ENCODE assay signal across 7 mouse cellular contexts in the genomic region with DNA sequence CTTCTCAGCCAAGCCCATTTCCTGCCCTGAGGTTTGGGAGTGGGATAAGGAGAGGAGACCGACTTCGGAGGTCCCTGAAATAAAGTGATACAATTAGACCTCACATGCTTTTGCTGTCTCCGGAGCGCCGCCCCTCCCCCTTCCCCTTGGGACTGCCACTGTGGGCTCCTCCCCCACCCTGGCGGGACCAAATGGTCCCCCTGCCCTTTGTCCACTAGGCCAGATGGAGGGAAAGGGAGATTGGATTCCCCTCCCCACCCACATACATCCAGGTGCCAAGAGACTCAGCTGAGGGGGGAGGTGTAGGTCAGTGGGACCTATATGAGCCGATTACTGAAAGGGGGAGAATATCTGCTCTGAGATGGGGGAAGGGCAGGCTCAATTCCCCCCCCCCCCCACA. TPM values are rescaled to one million over a fixed set of nuclear protein-coding genes. Genes with fewer than 3 reads are reported as not detected.
DNase-seq lines count a peak whose midpoint lies in the region; ATAC-seq and TF ChIP-seq lines count a peak whose summit lies in the region.

No protein-coding gene starts in this region.

- H3K4me3 ChIP-seq in intestine, embryonic 14.5 days (ENCODE audit: low read depth, low read length) = peak overlapping the region; percentile 67
- H3K4me3 ChIP-seq in liver, embryonic 14.5 days (ENCODE audit: insufficient read depth in 1 of 2, low read depth in 2 of 2, low read length in 2 of 2) = peak overlapping the region in 1 of 2 experiments; percentile 58; a peak in 2 of 4 replicates

- 4% methylated on average over 7 of the region's 7 CpGs for WGBS in intestine, embryonic 14.5 days
- WGBS in liver, embryonic 14.5 days (ENCODE audit: insufficient replicate concordance) = 13% methylated on average over 7 of the region's 7 CpGs

- ATAC-seq in intestine, embryonic 14.5 days (replicated peaks; ENCODE audit: low FRiP score, low TSS enrichment, low read depth) = no peak
- ATAC-seq in liver, embryonic 14.5 days (ENCODE audit: insufficient read depth) = peak; percentile 7; the same call in 1 of the 2 replicates

- no peaks in the 10 kb centered on the region for H3K9me3 ChIP-seq in intestine, embryonic 14.5 days (ENCODE audit: control insufficient read depth, low read length)
- no peaks in the 10 kb centered on the region for H3K9me3 ChIP-seq in liver, embryonic 14.5 days (ENCODE audit: control insufficient read depth, low read length)

- H3K36me3 ChIP-seq in intestine, embryonic 14.5 days (ENCODE audit: control insufficient read depth, insufficient read depth, low read length) = 0 out of 2 replicates have a peak, but pooled peaks cover 9% of the 10 kb centered on the region
- no peaks in the 10 kb centered on the region for H3K36me3 ChIP-seq in liver, embryonic 14.5 days (replicated peaks; ENCODE audit: control insufficient read depth, insufficient read depth, low read depth)

- H3K4me2 ChIP-seq in intestine, embryonic 14.5 days (ENCODE audit: low read length) = peak overlapping the region; percentile 81
- peak overlapping the region; percentile 67 for H3K4me2 ChIP-seq in liver, embryonic 14.5 days (ENCODE audit: low read depth)

- no peaks in the 10 kb centered on the region for H3K27me3 ChIP-seq in intestine, embryonic 14.5 days (replicated peaks; ENCODE audit: control insufficient read depth, insufficient read depth, low read length)
- H3K27me3 ChIP-seq in liver, embryonic 14.5 days (ENCODE audit: control insufficient read depth, insufficient read depth, low read length) = peaks cover 13% of the 10 kb centered on the region

- no peak for TF ChIP-seq EP300 in liver, embryonic 14.5 days (IDR thresholded peaks at IDR 0.05; ENCODE audit: low read depth)

- H3K27ac ChIP-seq in intestine, embryonic 14.5 days (ENCODE audit: low read depth) = peak overlapping the region; percentile 78; the same call in 1 of the 2 replicates
- no peak overlapping the region for H3K27ac ChIP-seq in liver, embryonic 14.5 days

- peaks cover 70% of the 10 kb centered on the region for H3K4me1 ChIP-seq in intestine, embryonic 14.5 days (replicated peaks; ENCODE audit: control insufficient read depth, insufficient read depth, low read length)
- peaks cover 9 to 11% of the 10 kb centered on the region in 2 experiments for H3K4me1 ChIP-seq in liver, embryonic 14.5 days (replicated peaks; ENCODE audit: control insufficient read depth in 2 of 2, insufficient read depth in 2 of 2, low read length in 1 of 2)

- DNase-seq in thymus, postnatal 14 days = peak; percentile 31
- DNase-seq in thymus, postnatal 10 days (ENCODE audit: low spot score in 2 of 2) = no peak
- DNase-seq in embryo, embryonic 9.5 days (ENCODE audit: extremely low spot score) = peak; percentile 87
- no peak for DNase-seq in intestine, embryonic 14.5 days (ENCODE audit: low spot score)
- DNase-seq in liver, embryonic 14.5 days (ENCODE audit: low read depth in 3 of 3, low spot score in 3 of 3) = no peak
- DNase-seq in yolk sac, embryonic 10.5 days (ENCODE audit: low spot score) = peak; percentile 76
- no peak for DNase-seq in urinary bladder, adult 2 months (ENCODE audit: low spot score)

- TF ChIP-seq CTCF in liver, embryonic 14.5 days (IDR thresholded peaks at IDR 0.05; ENCODE audit: low read depth) = no peak

- H3K9ac ChIP-seq in intestine, embryonic 14.5 days (ENCODE audit: low read length) = peak overlapping the region; percentile 63; the same call in 1 of the 2 replicates
- H3K9ac ChIP-seq in liver, embryonic 14.5 days (replicated peaks) = no peak overlapping the region

RNA-seq across cellular contexts. Expression of a gene that starts 0.3 kb away (rescaled TPM):
- polyA plus RNA-seq in intestine, embryonic 14.5 days (2014; fragmentation: Nextera tagmentation; extraction: Ambion mirVana) = 55.3 and 73.4 TPM in 2 replicates
- polyA plus RNA-seq in liver, embryonic 14.5 days (2012; rRNA removed) = 11.3 and 18.3 TPM in 2 replicates
- polyA plus RNA-seq in liver, embryonic 14.5 days (2014; fragmentation: Nextera tagmentation; extraction: Ambion mirVana) = 5.6 and 5.7 TPM in 2 replicates
- 42.5 and 47.9 TPM in 2 replicates for polyA plus RNA-seq in urinary bladder, adult 2 months (2012; rRNA removed)

RNA-seq across cellular contexts. Expression of a gene that starts 5.3 kb away (rescaled TPM):
- 55.9 and 58.2 TPM in 2 replicates for polyA plus RNA-seq in intestine, embryonic 14.5 days (2014; fragmentation: Nextera tagmentation; extraction: Ambion mirVana)
- polyA plus RNA-seq in liver, embryonic 14.5 days (2012; rRNA removed) = 14.4 and 16.4 TPM in 2 replicates
- polyA plus RNA-seq in liver, embryonic 14.5 days (2014; fragmentation: Nextera tagmentation; extraction: Ambion mirVana) = 14.3 and 16.3 TPM in 2 replicates
- 44.9 and 46.9 TPM in 2 replicates for polyA plus RNA-seq in urinary bladder, adult 2 months (2012; rRNA removed)

RNA-seq across cellular contexts. Expression of a gene that starts 5.6 kb away (rescaled TPM):
- 25.7 and 27.2 TPM in 2 replicates for polyA plus RNA-seq in intestine, embryonic 14.5 days (2014; fragmentation: Nextera tagmentation; extraction: Ambion mirVana)
- 17.3 and 23.7 TPM in 2 replicates for polyA plus RNA-seq in liver, embryonic 14.5 days (2012; rRNA removed)
- 24.9 and 25.2 TPM in 2 replicates for polyA plus RNA-seq in liver, embryonic 14.5 days (2014; fragmentation: Nextera tagmentation; extraction: Ambion mirVana)
- polyA plus RNA-seq in urinary bladder, adult 2 months (2012; rRNA removed) = 69.6 and 84.4 TPM in 2 replicates

RNA-seq across cellular contexts. Expression of a gene that starts 12.9 kb away (rescaled TPM):
- 0.08 and 0.41 TPM in 2 replicates for polyA plus RNA-seq in intestine, embryonic 14.5 days (2014; fragmentation: Nextera tagmentation; extraction: Ambion mirVana)
- not detected in 2 replicates for polyA plus RNA-seq in liver, embryonic 14.5 days (2012; rRNA removed)
- polyA plus RNA-seq in liver, embryonic 14.5 days (2014; fragmentation: Nextera tagmentation; extraction: Ambion mirVana) = not detected in 2 replicates
- 0.29 and 0.33 TPM in 2 replicates for polyA plus RNA-seq in urinary bladder, adult 2 months (2012; rRNA removed)

RNA-seq across cellular contexts. Expression of a gene that starts 14.7 kb away (rescaled TPM):
- 38.6 and 39.8 TPM in 2 replicates for polyA plus RNA-seq in intestine, embryonic 14.5 days (2014; fragmentation: Nextera tagmentation; extraction: Ambion mirVana)
- 13.6 and 19.5 TPM in 2 replicates for polyA plus RNA-seq in liver, embryonic 14.5 days (2012; rRNA removed)
- polyA plus RNA-seq in liver, embryonic 14.5 days (2014; fragmentation: Nextera tagmentation; extraction: Ambion mirVana) = 26.7 and 26.8 TPM in 2 replicates
- 7.8 and 10.2 TPM in 2 replicates for polyA plus RNA-seq in urinary bladder, adult 2 months (2012; rRNA removed)

Comparison
In these comparisons a context has a peak if more than half of its experiments do, and no peak if none do; other contexts are left out.
1. DNase-seq: peak in thymus, postnatal 14 days (single experiment), embryo, embryonic 9.5 days (single experiment) and yolk sac, embryonic 10.5 days (single experiment); none in thymus, postnatal 10 days (0 of 2), intestine, embryonic 14.5 days (single experiment), liver, embryonic 14.5 days (0 of 3) and urinary bladder, adult 2 months (single experiment).